Mouse (Mus musculus) embryo, embryonic 11.5 days (tissue): ENCODE measurements around the gene Tekt5.
A peak's percentile ranks its signal among the peaks of the same experiment; 100 is the strongest.

Experiments
- DNase-seq: peaks from one replicate; pipeline ENCODE4 v3.0.0-alpha.2; 2012; ENCODE audit warnings: low read depth, low spot score

The Tekt5 gene

DNA sequence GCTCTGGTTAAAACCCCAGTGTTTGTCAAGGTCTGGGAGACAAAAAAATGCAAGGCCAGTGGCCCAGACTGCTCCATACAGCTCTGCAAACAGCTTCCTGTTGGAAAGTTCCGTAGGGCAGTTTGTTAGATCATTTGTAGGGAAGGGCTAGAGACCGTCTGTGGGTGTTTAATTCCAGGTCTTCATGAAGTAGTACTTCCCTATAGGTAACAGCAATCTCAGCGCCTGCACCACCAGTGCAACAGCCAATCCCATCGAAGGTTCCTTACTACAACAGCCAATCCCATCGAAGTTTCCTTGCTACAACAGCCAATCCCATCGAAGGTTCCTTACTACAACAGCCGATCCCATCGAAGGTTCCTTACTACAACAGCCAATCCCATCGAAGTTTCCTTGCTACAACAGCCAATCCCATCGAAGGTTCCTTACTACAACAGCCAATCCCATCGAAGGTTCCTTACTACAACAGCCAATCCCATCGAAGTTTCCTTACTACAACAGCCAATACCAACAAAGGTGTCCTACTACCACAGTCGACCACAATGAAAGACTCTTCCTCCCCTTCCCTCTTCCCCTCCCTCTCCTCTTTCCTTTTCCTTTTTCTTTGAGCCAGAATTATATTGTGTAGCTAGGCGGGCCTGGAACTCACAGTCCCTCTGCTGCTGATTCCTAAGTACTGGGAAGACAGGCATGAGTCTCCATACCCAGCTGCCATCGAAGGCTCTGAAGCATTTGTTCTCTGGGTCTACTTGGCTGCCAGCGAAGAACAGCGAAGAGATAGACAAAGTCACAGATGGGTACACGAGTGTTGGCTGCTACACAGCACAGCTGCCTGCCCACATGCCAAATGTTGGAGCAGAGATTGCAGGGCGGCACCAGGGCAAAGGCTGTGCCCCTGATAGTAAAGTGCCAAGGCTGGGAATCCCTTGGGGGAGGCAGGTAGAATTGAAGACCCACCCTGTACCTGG is 58.6 kb downstream of the Tekt5 start:
- no peak for DNase-seq

DNA sequence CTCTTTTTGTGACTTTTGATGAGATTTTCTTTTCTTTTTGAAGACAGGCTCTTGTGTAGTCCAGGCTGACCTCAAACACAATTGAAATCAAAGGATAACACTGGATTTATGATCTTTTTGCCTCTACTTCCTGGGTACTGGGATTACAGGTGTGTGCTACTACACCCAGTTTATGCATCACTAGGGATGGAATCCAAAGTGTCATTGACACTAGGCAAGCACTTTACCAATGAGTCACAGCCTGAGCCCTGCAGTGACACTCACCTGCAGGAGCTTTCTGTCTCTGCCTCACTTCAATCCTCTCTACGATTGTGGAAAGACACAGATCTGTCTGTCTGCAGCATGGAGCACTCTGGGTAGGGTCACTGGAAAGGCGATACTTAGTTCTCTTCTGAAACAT is 59.3 kb downstream of the Tekt5 start:
- DNase-seq: no peak

GRCm38 (mm10) chr16:10332732-10333131 is 62.6 kb downstream of the Tekt5 start:
- no peak for DNase-seq

- no peak for DNase-seq
These were observed 64.4 kb downstream of the Tekt5 start for GRCm38 (mm10) chr16:10330586-10331495.

GRCm38 (mm10) chr16:10327563-10328333 is 67.5 kb downstream of the Tekt5 start:
- DNase-seq: no peak

DNA sequence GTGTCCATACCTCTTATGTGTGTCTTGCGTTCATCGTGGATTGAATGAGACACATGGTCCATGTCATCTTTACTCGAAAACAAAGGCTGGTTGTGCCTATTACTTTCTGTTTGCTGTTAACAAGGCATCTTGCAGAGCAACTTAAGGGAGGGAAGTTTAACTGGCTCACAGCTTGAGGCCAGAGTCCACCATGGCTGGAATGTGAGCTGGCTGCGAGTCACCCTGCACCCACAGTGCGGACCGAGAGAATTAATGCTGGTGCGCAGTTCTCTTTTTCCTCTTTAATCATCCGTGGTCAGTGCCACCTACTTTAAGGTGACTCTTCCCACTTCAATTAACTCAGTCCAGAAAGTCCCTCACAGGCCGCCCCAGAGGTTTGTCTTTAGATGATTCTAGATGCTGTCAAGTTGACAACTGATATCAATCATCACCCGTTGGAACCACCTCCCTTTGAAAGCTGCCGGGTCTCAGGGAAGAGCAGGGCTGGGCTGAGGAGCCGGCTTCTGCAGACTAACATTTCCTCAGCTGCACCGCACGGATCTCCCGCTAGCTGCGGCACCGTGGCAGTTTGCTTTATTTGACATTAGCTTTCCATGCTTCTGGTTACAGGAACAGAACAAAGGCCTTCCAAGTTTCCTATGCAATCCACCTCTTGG is 75.2 kb downstream of the Tekt5 start:
- no peak for DNase-seq

DNA sequence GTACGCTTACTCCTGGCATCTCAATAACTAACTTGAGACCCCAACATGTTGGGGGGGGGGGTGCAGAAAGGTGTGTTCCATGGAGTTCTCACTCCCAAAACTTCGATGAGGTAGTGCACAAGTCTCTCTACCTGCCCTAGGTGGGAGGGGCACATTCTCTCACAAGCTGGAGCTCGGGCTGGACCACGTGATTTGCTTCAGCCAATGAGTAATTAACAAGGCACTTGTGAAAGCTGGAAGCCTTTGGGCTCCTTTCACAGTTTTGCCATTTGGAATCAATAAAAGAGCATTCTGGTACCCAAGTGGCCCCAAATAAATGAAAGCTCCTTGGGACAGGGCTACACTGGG is 78.1 kb downstream of the Tekt5 start:
- DNase-seq: no peak

DNA sequence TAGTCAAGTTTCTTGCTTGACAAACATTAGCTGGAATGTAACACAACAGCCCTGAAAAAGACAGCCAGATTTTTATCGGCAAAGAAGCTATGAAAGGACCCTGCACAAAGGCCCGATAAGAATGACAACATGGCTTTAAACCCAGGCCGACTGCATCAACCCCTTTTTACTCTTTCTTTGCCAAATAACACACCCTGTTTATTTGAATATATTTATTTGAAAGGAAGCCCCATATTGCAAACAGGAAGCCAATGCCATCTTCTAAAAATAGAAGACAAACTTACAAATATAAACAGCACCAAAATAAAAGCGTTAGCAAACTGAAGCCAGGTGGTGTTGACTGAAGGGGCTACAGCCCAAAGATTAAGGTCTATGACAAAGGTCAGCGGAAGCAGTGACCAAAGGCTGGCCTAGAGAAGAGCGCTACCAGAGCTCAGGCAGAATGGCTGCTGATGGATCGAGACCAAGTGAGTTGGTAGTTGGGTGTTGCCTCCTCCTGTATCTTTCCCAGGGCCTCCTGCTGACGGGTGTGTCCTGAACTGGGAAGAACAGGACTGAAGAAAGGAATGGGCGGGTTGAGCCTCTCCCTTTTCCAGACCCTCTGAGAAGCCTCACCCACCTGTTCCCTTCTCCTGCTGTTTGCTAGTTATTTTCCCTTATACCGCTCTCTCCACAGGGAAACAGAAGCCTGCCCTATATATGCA is 78.6 kb downstream of the Tekt5 start:
- DNase-seq: no peak

GRCm38 (mm10) chr16:10313646-10314088 is 81.6 kb downstream of the Tekt5 start, which contains the start of gene Emp2:
TSS of gene Emp2 (minus strand) at chr16:10313968.
- DNase-seq: peak; percentile 20

GRCm38 (mm10) chr16:10313226-10313625 is 82.1 kb downstream of the Tekt5 start:
- no peak for DNase-seq

DNA sequence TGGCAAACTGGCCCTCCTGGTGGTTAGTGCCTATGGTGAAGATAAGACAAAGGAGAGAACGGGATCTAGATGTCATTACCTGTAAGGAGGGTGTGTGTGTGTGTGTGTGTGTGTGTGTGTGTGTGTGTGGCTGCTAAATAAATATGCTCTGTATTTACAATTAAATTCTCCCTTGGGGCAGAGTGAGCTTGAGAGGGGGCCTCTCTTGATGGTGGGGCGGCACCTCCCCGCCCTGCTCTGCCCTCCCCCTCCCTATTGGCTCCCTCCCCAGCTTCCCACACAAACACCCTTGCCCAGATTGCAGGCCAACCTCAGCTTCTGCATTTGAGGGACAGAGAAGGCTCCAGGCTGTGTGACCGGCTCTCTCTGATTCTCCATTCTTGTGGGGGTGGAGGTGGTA is 83.3 kb downstream of the Tekt5 start:
- no peak for DNase-seq

GRCm38 (mm10) chr16:10311086-10311485 is 84.2 kb downstream of the Tekt5 start:
- no peak for DNase-seq

GRCm38 (mm10) chr16:10310507-10310906 is 84.8 kb downstream of the Tekt5 start:
- DNase-seq: no peak
